Mouse (Mus musculus): ENCODE results near the gene Erg. TPM values are rescaled to one million over a fixed set of nuclear protein-coding genes. Genes with fewer than 3 reads are reported as not detected.

The Erg gene
- polyA plus RNA-seq, 1 experiment from 2014 or later, result 1.8 TPM

- ATAC-seq (replicated peaks; ENCODE audit: low FRiP score), result no peak
- no peak overlapping the region for H3K9ac ChIP-seq (ENCODE audit: low read length)
- no peak overlapping the region for H3K4me3 ChIP-seq (ENCODE audit: low read depth, low read length)
- no peak overlapping the region for H3K27ac ChIP-seq (ENCODE audit: low read depth, low read length)
- no peak overlapping the region for H3K4me2 ChIP-seq (ENCODE audit: low read depth, low read length, severe bottlenecking)
- no peaks in the 10 kb centered on the region for H3K9me3 ChIP-seq (ENCODE audit: control insufficient read depth, low read length)
- peaks cover 2% of the 10 kb centered on the region; the same call in 1 of the 2 replicates for H3K4me1 ChIP-seq (replicated peaks; ENCODE audit: control insufficient read depth, insufficient read depth, low read length)
- H3K27me3 ChIP-seq (ENCODE audit: control insufficient read depth, insufficient read depth, low read length), result no peaks in the 10 kb centered on the region
- 73% methylated on average over 7 of the region's 7 CpGs for WGBS
- no peaks in the 10 kb centered on the region for H3K36me3 ChIP-seq (ENCODE audit: control insufficient read depth, insufficient read depth, low read length)
- DNase-seq (ENCODE audit: low spot score), result no peak
These were observed 11.2 kb upstream of the Erg start for GRCm38 (mm10) chr16:95597578-95597951.

- WGBS, result 91% methylated on average over 11 of the region's 11 CpGs
- no peak for ATAC-seq (replicated peaks; ENCODE audit: low FRiP score)
These were observed 10.6 kb upstream of the Erg start for GRCm38 (mm10) chr16:95596884-95597577.

GRCm38 (mm10) chr16:95588849-95589248 lies 2.5 kb upstream of the Erg start:
- H3K27me3 ChIP-seq (ENCODE audit: control insufficient read depth, insufficient read depth, low read length), result peaks cover 19% of the 10 kb centered on the region
- 75% methylated on average over 5 of the region's 5 CpGs for WGBS

More at GRCm38 (mm10) chr16:95596884-95597577, 10.6 kb upstream of the Erg start:
- H3K9ac ChIP-seq (ENCODE audit: low read length), result no peak overlapping the region
- H3K9me3 ChIP-seq (ENCODE audit: control insufficient read depth, low read length), result no peaks in the 10 kb centered on the region
- no peak overlapping the region for H3K27ac ChIP-seq (ENCODE audit: low read depth, low read length)
- no peaks in the 10 kb centered on the region for H3K36me3 ChIP-seq (ENCODE audit: control insufficient read depth, insufficient read depth, low read length)
- no peak overlapping the region for H3K4me3 ChIP-seq (ENCODE audit: low read depth, low read length)
- no peaks in the 10 kb centered on the region for H3K27me3 ChIP-seq (ENCODE audit: control insufficient read depth, insufficient read depth, low read length)
- no peak for DNase-seq (ENCODE audit: low spot score)
- H3K4me2 ChIP-seq (ENCODE audit: low read depth, low read length, severe bottlenecking), result no peak overlapping the region
- peaks cover 2% of the 10 kb centered on the region; the same call in 1 of the 2 replicates for H3K4me1 ChIP-seq (replicated peaks; ENCODE audit: control insufficient read depth, insufficient read depth, low read length)

GRCm38 (mm10) chr16:95586726-95587125 lies 333 bp upstream of the Erg start:
- H3K9ac ChIP-seq (ENCODE audit: low read length), result no peak overlapping the region

More at GRCm38 (mm10) chr16:95588849-95589248, 2.5 kb upstream of the Erg start:
- ATAC-seq (replicated peaks; ENCODE audit: low FRiP score), result no peak
- H3K9me3 ChIP-seq (ENCODE audit: control insufficient read depth, low read length), result no peaks in the 10 kb centered on the region
- no peak overlapping the region for H3K9ac ChIP-seq (ENCODE audit: low read length)
- no peaks in the 10 kb centered on the region for H3K36me3 ChIP-seq (ENCODE audit: control insufficient read depth, insufficient read depth, low read length)
- H3K4me2 ChIP-seq (ENCODE audit: low read depth, low read length, severe bottlenecking), result no peak overlapping the region
- peaks cover 11% of the 10 kb centered on the region; the same call in 1 of the 2 replicates for H3K4me1 ChIP-seq (replicated peaks; ENCODE audit: control insufficient read depth, insufficient read depth, low read length)
- H3K4me3 ChIP-seq (ENCODE audit: low read depth, low read length), result no peak overlapping the region
- no peak for DNase-seq (ENCODE audit: low spot score)
- H3K27ac ChIP-seq (ENCODE audit: low read depth, low read length), result no peak overlapping the region

GRCm38 (mm10) chr16:95585541-95586310 lies 667 bp downstream of the Erg start:
- H3K4me1 ChIP-seq (replicated peaks; ENCODE audit: control insufficient read depth, insufficient read depth, low read length), result peaks cover 11% of the 10 kb centered on the region; the same call in 1 of the 2 replicates
- no peak overlapping the region for H3K27ac ChIP-seq (ENCODE audit: low read depth, low read length)
- DNase-seq (ENCODE audit: low spot score) (peak; percentile 84), ATAC-seq (replicated peaks; ENCODE audit: low FRiP score) (peak; percentile 95)
- H3K4me2 ChIP-seq (ENCODE audit: low read depth, low read length, severe bottlenecking), result peak overlapping the region; percentile 87
- 0% methylated on average over 36 of the region's 36 CpGs for WGBS
- no peaks in the 10 kb centered on the region for H3K9me3 ChIP-seq (ENCODE audit: control insufficient read depth, low read length)
- peaks cover 23% of the 10 kb centered on the region for H3K27me3 ChIP-seq (ENCODE audit: control insufficient read depth, insufficient read depth, low read length)
- peak overlapping the region; percentile 54 for H3K9ac ChIP-seq (ENCODE audit: low read length)
- no peaks in the 10 kb centered on the region for H3K36me3 ChIP-seq (ENCODE audit: control insufficient read depth, insufficient read depth, low read length)
- H3K4me3 ChIP-seq (ENCODE audit: low read depth, low read length), result peak overlapping the region; percentile 43

More at GRCm38 (mm10) chr16:95586726-95587125, 333 bp upstream of the Erg start:
- H3K27ac ChIP-seq (ENCODE audit: low read depth, low read length), result no peak overlapping the region
- no peak for DNase-seq (ENCODE audit: low spot score)
- no peaks in the 10 kb centered on the region for H3K9me3 ChIP-seq (ENCODE audit: control insufficient read depth, low read length)
- H3K4me1 ChIP-seq (replicated peaks; ENCODE audit: control insufficient read depth, insufficient read depth, low read length), result peaks cover 11% of the 10 kb centered on the region; the same call in 1 of the 2 replicates
- H3K4me2 ChIP-seq (ENCODE audit: low read depth, low read length, severe bottlenecking), result peak overlapping the region; percentile 87
- peaks cover 23% of the 10 kb centered on the region for H3K27me3 ChIP-seq (ENCODE audit: control insufficient read depth, insufficient read depth, low read length)
- ATAC-seq (replicated peaks; ENCODE audit: low FRiP score), result no peak
- peak overlapping the region; percentile 43; the same call in 1 of the 2 replicates for H3K4me3 ChIP-seq (ENCODE audit: low read depth, low read length)
- 29% methylated on average over 7 of the region's 7 CpGs for WGBS
- H3K36me3 ChIP-seq (ENCODE audit: control insufficient read depth, insufficient read depth, low read length), result no peaks in the 10 kb centered on the region

- Histone ChIP-seq H3K27ac (ENCODE audit: low read depth, low read length) (no peak overlapping the region), H3K9me3 (ENCODE audit: control insufficient read depth, low read length) (no peaks in the 10 kb centered on the region), H3K4me1 (replicated peaks; ENCODE audit: control insufficient read depth, insufficient read depth, low read length) (peaks cover 11% of the 10 kb centered on the region; the same call in 1 of the 2 replicates), H3K9ac (ENCODE audit: low read length) (peak overlapping the region; percentile 54), H3K36me3 (ENCODE audit: control insufficient read depth, insufficient read depth, low read length) (no peaks in the 10 kb centered on the region), H3K27me3 (ENCODE audit: control insufficient read depth, insufficient read depth, low read length) (peaks cover 23% of the 10 kb centered on the region), H3K4me2 (ENCODE audit: low read depth, low read length, severe bottlenecking) (peak overlapping the region; percentile 87), H3K4me3 (ENCODE audit: low read depth, low read length) (peak overlapping the region; percentile 43)
- ATAC-seq (replicated peaks; ENCODE audit: low FRiP score), result no peak; the same call in 1 of the 2 replicates
- DNase-seq (ENCODE audit: low spot score), result no peak
- 11% methylated on average over 37 of the region's 37 CpGs for WGBS
These were observed 1.5 kb downstream of the Erg start for GRCm38 (mm10) chr16:95584751-95585528.

- Histone ChIP-seq H3K27me3 (ENCODE audit: control insufficient read depth, insufficient read depth, low read length) (peaks cover 5% of the 10 kb centered on the region; the same call in 1 of the 2 replicates), H3K4me1 (replicated peaks; ENCODE audit: control insufficient read depth, insufficient read depth, low read length) (no peaks in the 10 kb centered on the region), H3K9me3 (ENCODE audit: control insufficient read depth, low read length) (no peaks in the 10 kb centered on the region), H3K9ac (ENCODE audit: low read length) (no peak overlapping the region), H3K4me3 (ENCODE audit: low read depth, low read length) (no peak overlapping the region), H3K27ac (ENCODE audit: low read depth, low read length) (no peak overlapping the region), H3K4me2 (ENCODE audit: low read depth, low read length, severe bottlenecking) (no peak overlapping the region), H3K36me3 (ENCODE audit: control insufficient read depth, insufficient read depth, low read length) (no peaks in the 10 kb centered on the region)
- 93% methylated on average over 4 of the region's 4 CpGs for WGBS
- no peak for ATAC-seq (replicated peaks; ENCODE audit: low FRiP score)
- DNase-seq (ENCODE audit: low spot score), result no peak
These were observed 7.1 kb downstream of the Erg start for GRCm38 (mm10) chr16:95579289-95579688.

- H3K36me3 ChIP-seq (ENCODE audit: control insufficient read depth, insufficient read depth, low read length), result no peaks in the 10 kb centered on the region
- H3K27me3 ChIP-seq (ENCODE audit: control insufficient read depth, insufficient read depth, low read length), result no peaks in the 10 kb centered on the region
- no peak for DNase-seq (ENCODE audit: low spot score)
- no peaks in the 10 kb centered on the region for H3K9me3 ChIP-seq (ENCODE audit: control insufficient read depth, low read length)
- H3K4me2 ChIP-seq (ENCODE audit: low read depth, low read length, severe bottlenecking), result no peak overlapping the region
- H3K4me1 ChIP-seq (replicated peaks; ENCODE audit: control insufficient read depth, insufficient read depth, low read length), result no peaks in the 10 kb centered on the region
- no peak overlapping the region for H3K4me3 ChIP-seq (ENCODE audit: low read depth, low read length)
- H3K27ac ChIP-seq (ENCODE audit: low read depth, low read length), result no peak overlapping the region
- no peak overlapping the region for H3K9ac ChIP-seq (ENCODE audit: low read length)
- no peak for ATAC-seq (replicated peaks; ENCODE audit: low FRiP score)
- WGBS, result 85% methylated on average over 13 of the region's 13 CpGs
These were observed 13.2 kb downstream of the Erg start for GRCm38 (mm10) chr16:95573163-95573562.
